Mouse (Mus musculus) thymus, adult 18-20 months (tissue): ENCODE measurements around the gene Car9.
"Not testable (repeated sequence)": the region's sequence is repeated elsewhere in the genome, so short reads cannot be mapped to it uniquely, and the experiment has no call there.

ENCODE experiments used
- DNase-seq, 2 experiments: peaks; one replicate each; pipeline ENCODE4 v3.0.0; 2022; ENCODE audit warnings: mixed read lengths in 2 of 2

Car9 gene

GRCm38 (mm10) chr4:43506536-43507185, at the start of gene Car9:
Gene Car9, plus strand, starts transcription at chr4:43506966.
- no peak for DNase-seq

DNA sequence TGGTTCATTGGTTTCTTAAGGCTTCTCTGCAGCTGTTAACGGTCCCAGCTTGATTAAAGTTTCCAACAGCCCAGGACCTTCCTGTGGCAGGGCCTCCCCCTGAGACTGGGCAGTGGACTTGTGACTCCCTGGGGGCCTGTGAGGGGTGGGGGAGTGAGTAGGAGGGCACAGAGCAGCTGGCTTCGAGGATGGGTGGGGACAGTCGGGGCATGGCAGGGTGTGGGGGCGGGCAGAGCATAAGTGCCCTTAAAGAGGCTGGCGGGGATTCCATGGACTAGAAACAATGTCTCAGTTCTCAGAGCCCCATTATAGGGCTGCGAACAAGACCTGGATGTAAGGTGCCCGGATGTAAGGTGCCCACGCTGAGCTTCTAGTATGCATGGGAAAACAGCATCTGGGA, 49.6 kb upstream of the Car9 start:
- no peak for DNase-seq

- DNase-seq: no peak
Measured at GRCm38 (mm10) chr4:43463102-43463501, 43.7 kb upstream of the Car9 start.

DNA sequence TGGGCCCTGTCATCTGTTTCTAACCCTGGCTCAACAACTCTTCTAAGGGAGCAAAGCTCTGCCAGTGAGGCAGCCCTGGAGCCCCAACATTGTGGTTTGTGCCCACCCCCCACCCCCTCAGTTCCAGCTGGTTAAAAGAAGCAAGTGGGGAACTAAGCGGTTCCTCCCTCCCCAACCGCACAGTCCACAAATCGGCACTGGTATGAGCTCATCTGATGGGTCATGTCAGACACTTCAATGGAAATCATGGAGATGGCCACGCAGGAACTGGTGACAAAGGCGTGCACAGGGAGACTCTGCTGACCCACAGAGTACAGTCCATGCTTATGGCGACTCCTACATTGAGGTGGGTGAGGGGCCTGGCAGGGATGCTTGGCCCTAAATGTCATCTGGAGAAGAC, 40.8 kb upstream of the Car9 start:
- no peak for DNase-seq

GRCm38 (mm10) chr4:43466872-43467271, 39.9 kb upstream of the Car9 start:
- DNase-seq: no peak

- DNase-seq: no peak
Measured at GRCm38 (mm10) chr4:43470301-43470700, 36.5 kb upstream of the Car9 start.

DNA sequence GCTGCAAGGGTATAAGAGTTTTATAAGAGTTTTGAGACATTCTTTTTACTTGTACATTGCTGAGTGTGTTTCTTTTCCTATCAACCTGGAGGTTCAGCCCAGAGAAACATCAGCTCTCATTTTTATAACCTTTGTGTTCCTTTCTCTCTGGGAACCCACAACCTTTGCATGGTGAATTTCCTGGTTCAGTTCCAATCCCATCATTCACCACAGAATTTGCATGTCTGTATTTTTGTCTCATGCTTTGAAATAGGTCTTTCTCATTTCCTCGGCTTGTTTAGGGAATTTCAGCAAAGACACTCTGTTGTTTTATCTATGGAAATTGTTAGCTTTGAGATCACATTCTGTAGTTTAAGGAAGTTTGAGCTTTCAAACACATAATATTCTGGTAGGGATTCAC, 33.1 kb upstream of the Car9 start:
- DNase-seq: no peak

DNA sequence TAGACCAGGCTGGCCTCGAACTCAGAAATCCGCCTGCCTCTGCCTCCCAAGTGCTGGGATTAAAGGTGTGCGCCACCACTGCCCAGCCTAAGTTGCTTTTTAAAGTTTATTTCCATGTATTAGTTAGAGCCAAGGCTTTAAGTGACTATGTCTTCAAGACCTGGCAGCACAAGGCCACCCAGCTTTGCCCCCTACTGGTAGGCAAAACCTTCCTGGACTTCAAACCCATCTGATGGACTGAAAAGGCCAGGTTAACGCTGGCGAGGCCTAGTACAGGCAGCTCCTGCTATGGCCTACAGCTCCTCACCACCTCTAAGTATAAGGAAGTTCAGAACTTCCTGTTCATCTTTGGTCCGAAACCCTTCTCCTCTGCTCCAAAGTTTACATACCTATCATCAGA, 30.2 kb upstream of the Car9 start:
- DNase-seq: no peak

GRCm38 (mm10) chr4:43477857-43478533, 28.8 kb upstream of the Car9 start:
- DNase-seq: peak; percentile 80 to 87

DNA sequence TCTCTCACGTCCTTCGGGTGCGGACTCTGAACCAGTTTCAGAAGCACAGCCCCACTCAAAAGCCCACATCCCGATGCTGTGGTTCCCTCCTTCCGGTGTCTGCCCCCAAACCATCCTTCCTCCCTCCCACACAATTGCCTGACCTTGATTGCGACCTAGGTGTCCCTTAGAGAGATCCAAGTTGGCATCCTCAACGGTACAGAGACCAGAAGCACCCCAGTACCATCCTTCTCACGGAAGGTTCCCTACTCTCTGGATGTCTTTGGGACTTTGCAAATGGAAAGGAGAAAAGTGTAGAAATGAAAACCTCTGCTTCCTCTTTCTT, 28.3 kb upstream of the Car9 start:
- peak; percentile 63 to 80 for DNase-seq

DNA sequence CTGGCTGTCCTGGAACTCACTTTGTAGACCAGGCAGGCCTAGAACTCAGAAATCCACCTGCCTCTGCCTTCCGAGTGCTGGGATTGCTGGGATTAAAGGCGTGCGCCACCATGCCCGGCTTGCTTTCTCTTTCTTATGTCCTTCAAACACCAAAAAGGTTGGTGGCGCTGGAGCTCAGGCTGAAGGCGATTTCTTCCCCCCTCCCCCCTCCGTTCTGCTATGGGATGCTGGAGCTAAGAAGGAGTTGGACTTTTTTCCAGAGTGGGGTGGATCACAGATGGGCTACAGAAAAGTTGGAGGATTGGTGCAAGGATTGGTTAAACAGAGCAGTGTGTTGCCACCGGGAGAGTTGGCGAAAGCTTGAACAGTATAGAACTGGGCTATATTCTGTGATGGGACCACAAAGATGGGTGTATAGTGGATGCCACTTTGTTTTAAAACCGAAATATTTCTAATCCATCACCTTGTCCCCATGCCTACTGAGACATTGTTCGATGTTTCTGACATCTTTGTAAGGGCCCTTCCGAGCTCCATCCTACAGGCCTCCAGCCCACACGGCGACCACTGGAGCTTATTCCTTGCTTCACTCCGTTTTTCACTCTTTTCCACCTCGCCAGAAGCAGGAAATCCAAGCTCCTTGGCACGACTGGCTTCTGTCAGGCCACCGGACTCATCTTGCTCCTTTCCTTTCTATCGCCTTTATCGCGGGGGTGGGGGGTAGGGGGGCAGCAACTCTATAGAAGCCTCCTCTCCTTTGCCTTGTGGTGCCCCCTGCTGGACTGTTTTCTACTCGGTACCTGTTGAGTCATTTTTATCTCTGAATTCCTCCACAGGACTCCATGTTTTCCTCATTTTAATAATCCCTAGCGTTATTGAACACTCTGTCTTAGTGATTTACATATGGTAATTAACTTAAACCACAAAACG, 27.6 kb upstream of the Car9 start:
- peak in 1 of 2 experiments; percentile 61 for DNase-seq

DNA sequence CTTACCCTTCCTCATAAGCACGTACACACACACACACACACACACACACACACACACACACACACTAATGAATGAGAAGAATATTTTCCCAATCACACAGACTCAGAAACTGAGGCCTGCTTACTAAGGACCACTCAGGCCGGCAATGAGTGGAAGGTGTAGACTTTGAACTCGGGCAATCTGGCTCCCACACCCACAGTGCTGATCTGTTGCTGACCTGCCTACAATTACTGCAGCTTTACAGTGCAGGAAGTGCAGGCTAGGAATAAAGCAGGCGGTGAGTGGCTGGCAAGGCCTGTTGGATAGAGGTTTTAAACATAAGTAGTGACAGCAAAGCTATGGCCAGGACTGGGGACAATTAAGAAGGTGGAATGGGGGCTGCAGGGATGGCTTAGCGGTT, 25.8 kb upstream of the Car9 start:
- no peak for DNase-seq

DNA sequence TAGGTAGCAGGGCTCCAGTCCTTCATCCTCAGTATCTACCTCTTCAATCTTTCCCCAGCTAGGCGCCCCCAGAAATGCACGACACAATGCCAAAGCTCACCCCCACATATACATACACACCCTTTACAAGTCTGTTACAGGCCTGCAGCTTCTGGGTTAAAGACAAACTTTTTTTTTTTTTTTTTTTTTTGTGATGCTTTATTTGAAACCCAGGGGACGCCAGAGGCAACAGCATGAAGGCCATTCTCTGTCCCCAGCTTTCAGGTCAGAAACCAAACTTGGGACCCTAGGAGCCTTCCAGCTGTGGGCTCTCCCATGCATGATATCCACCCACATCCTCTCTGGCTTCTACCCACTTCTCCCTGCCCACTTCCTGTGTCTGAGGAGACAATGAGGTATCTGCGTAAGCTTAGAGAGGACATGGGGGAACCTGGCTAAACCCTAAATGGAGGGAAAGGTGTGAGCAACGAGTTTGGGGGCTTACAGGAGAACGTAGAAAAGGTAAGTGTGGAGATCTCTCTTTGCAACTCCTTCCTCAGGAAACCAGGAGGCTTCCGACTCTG, 24.8 kb upstream of the Car9 start:
- DNase-seq: peak in 1 of 2 experiments; percentile 71

DNA sequence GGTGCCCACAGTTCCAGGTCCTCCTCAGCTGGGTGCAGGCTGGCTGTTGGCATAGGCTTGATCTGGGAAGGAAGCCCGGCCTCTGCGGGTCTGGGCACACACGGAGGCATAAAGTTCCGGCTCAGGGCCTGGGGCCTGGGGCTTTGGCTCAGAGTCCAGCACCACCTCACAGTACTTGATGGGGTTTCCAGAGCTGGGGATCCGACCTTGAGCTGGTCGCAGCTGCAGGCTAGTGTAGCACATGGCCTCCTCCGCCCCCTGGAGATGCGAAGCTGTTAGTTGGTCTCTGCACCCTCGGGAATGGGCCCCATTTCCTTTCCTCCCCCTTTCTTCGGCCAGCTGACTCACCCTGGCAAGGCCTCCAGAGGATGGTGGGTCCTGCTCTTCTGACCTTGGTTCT, 24.2 kb upstream of the Car9 start:
- DNase-seq: peak in 1 of 2 experiments; percentile 47

DNA sequence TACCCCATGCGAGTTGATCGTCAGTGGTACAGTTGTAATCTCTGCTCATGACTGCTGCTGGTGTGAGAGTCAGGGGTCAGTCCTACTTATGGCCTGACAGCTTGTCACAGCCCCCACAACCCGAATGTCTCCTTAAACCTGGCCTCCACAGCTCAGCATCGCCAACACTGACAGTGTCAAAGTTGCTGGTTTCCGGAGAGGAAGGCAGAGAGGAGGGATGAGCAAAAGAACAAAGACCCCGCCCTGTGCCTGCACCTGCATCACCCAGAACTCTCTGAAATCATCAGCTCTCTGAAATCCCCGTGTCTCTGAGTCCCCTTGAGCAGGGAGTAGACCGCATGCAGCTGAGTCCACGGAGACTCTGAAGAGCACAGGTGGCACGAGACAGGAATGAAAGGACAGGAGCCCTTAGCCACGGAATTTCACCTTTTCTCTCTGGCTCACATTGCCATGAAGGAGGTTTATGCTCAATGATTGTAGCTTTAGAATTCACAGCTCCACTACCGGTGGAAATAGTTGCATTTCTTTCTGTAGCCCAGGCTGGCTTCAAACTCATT, 23.2 kb upstream of the Car9 start, which contains the start of gene Sit1:
Sit1 (minus strand) TSS at position 200 of the 557 bp plus-strand sequence.
- peak; percentile 70 to 86 for DNase-seq

DNA sequence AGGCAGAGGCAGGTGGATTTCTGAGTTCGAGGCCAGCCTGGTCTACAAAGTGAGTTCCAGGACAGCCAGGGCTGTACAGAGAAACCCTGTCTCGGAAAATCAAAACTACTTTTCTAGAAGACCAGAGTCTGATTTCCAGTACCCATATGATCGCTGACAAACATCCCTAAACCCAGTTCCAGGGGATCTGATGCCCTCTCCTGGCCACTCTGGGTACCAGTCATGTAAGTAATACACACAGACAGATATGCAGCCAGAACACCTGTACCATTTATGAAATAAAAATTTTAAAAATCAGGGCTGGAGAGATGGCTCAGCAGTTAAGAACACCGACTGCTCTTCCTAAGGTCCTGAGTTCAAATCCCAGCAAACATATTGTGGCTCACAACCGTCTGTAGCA, 21.1 kb upstream of the Car9 start:
- not testable (repeated sequence) for DNase-seq

GRCm38 (mm10) chr4:43489611-43490010, 17.2 kb upstream of the Car9 start:
- DNase-seq: no peak

DNA sequence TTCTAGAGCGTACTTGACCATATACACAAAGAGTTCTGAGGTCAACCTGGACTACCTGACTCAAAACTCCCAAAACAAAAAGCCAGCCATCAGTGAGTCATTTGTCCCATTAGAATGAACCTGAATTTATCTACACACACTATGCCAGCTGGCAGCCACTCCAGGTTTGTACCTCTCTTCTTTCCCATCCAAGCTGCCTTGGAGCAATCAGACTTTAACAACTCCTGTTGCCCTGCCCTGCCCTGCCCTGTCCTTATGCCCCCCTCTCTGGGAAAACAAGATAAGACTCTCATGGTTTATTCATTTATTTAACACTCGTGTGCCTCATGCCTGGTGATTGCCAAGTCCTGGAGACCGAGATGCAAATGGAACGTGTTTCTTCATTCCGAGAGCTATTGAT, 16.0 kb upstream of the Car9 start:
- DNase-seq: no peak

DNA sequence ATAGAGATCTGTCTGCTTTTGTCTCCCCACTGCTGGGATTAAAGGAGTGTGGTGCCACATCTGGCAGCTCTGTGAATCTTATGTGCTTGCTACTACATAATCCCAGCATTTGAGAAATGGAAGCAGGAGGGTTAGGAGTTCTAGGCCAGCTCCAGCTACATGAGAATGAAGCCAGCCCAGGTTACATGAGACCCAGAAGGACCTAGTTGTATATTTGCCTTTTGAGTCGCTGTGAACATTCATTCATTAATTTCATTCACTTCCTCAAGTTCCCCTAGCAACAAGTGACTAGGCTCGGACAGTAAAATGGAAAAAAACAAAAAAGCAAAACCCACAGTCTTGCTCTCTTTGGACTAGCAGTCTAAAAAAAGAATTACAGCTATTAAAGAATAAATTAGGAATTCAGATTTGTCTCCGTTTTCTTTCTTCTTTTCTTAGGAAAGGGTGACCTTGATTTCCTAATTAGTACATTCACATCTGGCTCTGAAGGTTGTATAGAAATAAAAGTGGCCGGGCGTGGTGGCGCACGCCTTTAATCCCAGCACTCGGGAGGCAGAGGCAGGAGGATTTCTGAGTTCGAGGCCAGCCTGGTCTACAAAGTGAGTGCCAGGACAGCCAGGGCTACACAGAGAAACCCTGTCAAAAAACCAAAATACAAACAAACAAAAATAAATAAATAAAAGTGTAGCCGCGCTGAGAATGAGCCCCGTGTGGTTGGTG, 14.5 kb upstream of the Car9 start:
- no peak for DNase-seq

DNA sequence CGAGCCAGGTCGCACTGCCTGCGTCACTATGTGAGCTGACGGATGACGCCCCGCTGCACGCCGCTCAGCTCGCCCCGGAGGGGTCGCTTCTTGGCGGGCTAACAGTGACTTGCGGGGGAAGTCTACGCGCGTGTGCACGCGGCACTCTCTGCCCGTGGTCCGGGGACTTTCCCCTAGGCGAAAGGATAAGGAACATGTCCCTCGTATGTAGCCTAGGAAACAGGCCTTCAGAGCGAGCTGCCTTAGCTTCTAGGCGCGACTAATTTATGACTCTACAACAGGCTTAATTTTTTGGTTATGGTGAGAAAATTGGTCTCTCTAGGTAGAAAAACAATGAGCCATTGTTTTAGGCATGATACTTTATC, 14.0 kb upstream of the Car9 start, which contains the start of gene Ccdc107:
Ccdc107 (plus strand) TSS at position 80 of the 365 bp plus-strand sequence.
- DNase-seq: peak; percentile 93 to 96

- peak; percentile 94 to 96 for DNase-seq
Measured at GRCm38 (mm10) chr4:43493186-43493845, 13.4 kb upstream of the Car9 start.

DNA sequence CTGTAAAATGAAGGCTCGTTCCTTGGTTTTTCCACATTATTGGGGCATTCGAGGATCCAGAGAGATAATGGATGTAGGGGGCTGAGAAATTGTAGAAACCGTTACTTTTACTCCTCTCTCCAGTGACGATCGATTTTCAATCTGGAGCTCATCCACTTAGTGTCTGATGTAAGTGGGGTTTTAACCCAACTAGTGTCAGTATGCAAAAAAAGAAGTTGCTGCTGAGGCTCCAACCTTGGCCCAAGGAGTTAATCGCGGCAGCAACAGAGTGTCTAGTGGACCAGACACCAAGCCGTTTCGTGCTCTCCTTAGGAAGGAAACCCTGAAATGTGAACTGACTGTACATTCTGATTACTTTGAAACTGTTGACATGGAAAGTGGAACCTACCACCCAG, 12.9 kb upstream of the Car9 start:
- no peak for DNase-seq
